In the genomic region with DNA sequence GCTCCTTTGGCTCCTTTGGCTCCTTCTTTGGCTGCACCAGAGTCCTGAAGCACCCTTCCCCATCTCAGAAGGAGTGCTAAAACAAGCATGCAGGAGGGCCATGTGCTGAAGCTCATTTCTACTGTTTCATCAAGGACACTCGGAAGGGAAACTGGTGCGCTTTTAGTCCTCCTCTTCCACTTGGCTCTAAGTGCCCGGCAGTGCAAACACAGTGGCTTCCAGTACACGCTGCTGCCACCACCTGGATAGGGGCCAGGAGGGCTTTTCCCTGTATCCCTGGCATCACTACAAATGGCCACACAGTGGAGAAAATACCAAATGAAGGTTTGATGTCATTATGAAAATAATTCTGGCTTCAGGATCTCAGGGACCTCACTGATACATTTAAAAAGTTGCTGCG, we compare ENCODE assay signal across 9 mouse cellular contexts.
A peak's percentile ranks its signal among the peaks of the same experiment; 100 is the strongest.
DNase-seq lines count a peak whose midpoint lies in the region.
"Had no signal": no experiment of that assay in that cellular context is flagged by ENCODE, and none has a peak within 500 bp of the region (broad histone marks: within the 10 kb centered on the region; RNA-seq: fewer than 3 reads in every experiment).

No protein-coding gene starts in this region.

- peak; percentile 23 for DNase-seq in gastrocnemius, postnatal 14 days
- no peak for DNase-seq in gastrocnemius, postnatal 36 days
- peak; percentile 6 for DNase-seq in retina, postnatal 7 days (ENCODE audit: low read depth, low spot score)
- DNase-seq in retina, postnatal 1 day: no peak
- peak; percentile 59 to 80 for DNase-seq in cerebellum, postnatal 25 days
- DNase-seq in natural killer cell, adult 2 months (ENCODE audit: low spot score in 2 of 2): no peak
- DNase-seq in spleen, adult 12 weeks (ENCODE audit: low spot score): no peak
- no peak for DNase-seq in left cerebral cortex, postnatal 10 days (ENCODE audit: extremely low spot score in 1 of 2, low spot score in 2 of 2)
- DNase-seq: heart, adult 11 months had no signal

- intact Hi-C loops in gastrocnemius, postnatal 14 days (cut with DNase I; ENCODE audit: low total_unique reads): no loop called here
- intact Hi-C loops in gastrocnemius, postnatal 36 days (cut with DNase I): no loop called here
- intact Hi-C loops in left cerebral cortex, postnatal 10 days (cut with DNase I): no loop called here

Comparison
In these comparisons a context has a peak if more than half of its experiments do, and no peak if none do; other contexts are left out.
1. DNase-seq: peak in gastrocnemius, postnatal 14 days (single experiment), retina, postnatal 7 days (single experiment) and cerebellum, postnatal 25 days (2 of 2); none in gastrocnemius, postnatal 36 days (0 of 2), retina, postnatal 1 day (single experiment), natural killer cell, adult 2 months (0 of 2), spleen, adult 12 weeks (single experiment) and left cerebral cortex, postnatal 10 days (0 of 2).